ENCODE assay signal across 12 mouse cellular contexts in genomic region chr7:118991341-118991884, GRCm38 (mm10). TPM values are rescaled to one million over a fixed set of nuclear protein-coding genes. Genes with fewer than 3 reads are reported as not detected.
DNase-seq lines count a peak whose midpoint lies in the region; ATAC-seq lines count a peak whose summit lies in the region.
"Had no signal": no experiment of that assay in that cellular context is flagged by ENCODE, and none has a peak within 500 bp of the region (broad histone marks: within the 10 kb centered on the region; RNA-seq: fewer than 3 reads in every experiment).

No protein-coding gene starts in this region.

- H3K27ac ChIP-seq in midbrain, embryonic 10.5 days (replicated peaks), result peak overlapping the region; percentile 92
- H3K27ac ChIP-seq in midbrain, embryonic 15.5 days, result no peak overlapping the region
- peak overlapping the region; percentile 90 for H3K27ac ChIP-seq in forebrain, embryonic 12.5 days
- H3K27ac ChIP-seq in hindbrain, embryonic 13.5 days, result peak overlapping the region; percentile 82
- H3K27ac ChIP-seq in neural tube, embryonic 15.5 days (replicated peaks), result peak overlapping the region; percentile 39; the same call in 1 of the 2 replicates
- H3K27ac ChIP-seq: embryonic facial prominence, embryonic 12.5 days had no signal

- ATAC-seq in midbrain, embryonic 15.5 days (replicated peaks), result no peak
- no peak for ATAC-seq in forebrain, embryonic 12.5 days (ENCODE audit: low FRiP score)
- ATAC-seq in hindbrain, embryonic 13.5 days (ENCODE audit: low FRiP score), result no peak
- no peak for ATAC-seq in neural tube, embryonic 15.5 days (ENCODE audit: low FRiP score)

- peaks cover 22% of the 10 kb centered on the region for H3K36me3 ChIP-seq in midbrain, embryonic 10.5 days
- H3K36me3 ChIP-seq in midbrain, embryonic 15.5 days (replicated peaks), result no peaks in the 10 kb centered on the region
- peaks cover 4% of the 10 kb centered on the region; the same call in 1 of the 2 replicates for H3K36me3 ChIP-seq in forebrain, embryonic 12.5 days (replicated peaks)
- no peaks in the 10 kb centered on the region for H3K36me3 ChIP-seq in hindbrain, embryonic 13.5 days
- H3K36me3 ChIP-seq in neural tube, embryonic 15.5 days, result no peaks in the 10 kb centered on the region
- H3K36me3 ChIP-seq: embryonic facial prominence, embryonic 12.5 days; heart, embryonic 12.5 days had no signal

- 47% methylated on average over 4 of the region's 4 CpGs for WGBS in midbrain, embryonic 10.5 days
- 26% methylated on average over 4 of the region's 4 CpGs for WGBS in midbrain, embryonic 15.5 days
- 55% methylated on average over 4 of the region's 4 CpGs for WGBS in forebrain, embryonic 12.5 days
- WGBS in hindbrain, embryonic 13.5 days, result 16% methylated on average over 4 of the region's 4 CpGs
- 15% methylated on average over 4 of the region's 4 CpGs for WGBS in neural tube, embryonic 15.5 days

- peaks cover 8% of the 10 kb centered on the region for H3K27me3 ChIP-seq in midbrain, embryonic 10.5 days (ENCODE audit: low read depth, poor library complexity, severe bottlenecking)
- H3K27me3 ChIP-seq in midbrain, embryonic 15.5 days (replicated peaks), result no peaks in the 10 kb centered on the region
- H3K27me3 ChIP-seq in forebrain, embryonic 12.5 days, result 0 out of 2 replicates have a peak, but pooled peaks cover 6% of the 10 kb centered on the region
- H3K27me3 ChIP-seq in hindbrain, embryonic 13.5 days, result no peaks in the 10 kb centered on the region
- no peaks in the 10 kb centered on the region; the same call in 1 of the 2 replicates for H3K27me3 ChIP-seq in neural tube, embryonic 15.5 days (replicated peaks)
- H3K27me3 ChIP-seq: embryonic facial prominence, embryonic 12.5 days had no signal

- peak overlapping the region; percentile 77 for H3K4me3 ChIP-seq in midbrain, embryonic 10.5 days
- no peak overlapping the region for H3K4me3 ChIP-seq in midbrain, embryonic 15.5 days
- H3K4me3 ChIP-seq in forebrain, embryonic 12.5 days (replicated peaks), result peak overlapping the region; percentile 53; the same call in 1 of the 2 replicates
- H3K4me3 ChIP-seq in hindbrain, embryonic 13.5 days, result peak overlapping the region; percentile 8; the same call in 1 of the 2 replicates
- no peak overlapping the region for H3K4me3 ChIP-seq in neural tube, embryonic 15.5 days (replicated peaks)
- H3K4me3 ChIP-seq: embryonic facial prominence, embryonic 12.5 days; heart, embryonic 12.5 days; megakaryocyte, embryonic 14.5 days had no signal

- no peaks in the 10 kb centered on the region for H3K9me3 ChIP-seq in midbrain, embryonic 10.5 days (replicated peaks)
- no peaks in the 10 kb centered on the region for H3K9me3 ChIP-seq in midbrain, embryonic 15.5 days
- no peaks in the 10 kb centered on the region for H3K9me3 ChIP-seq in forebrain, embryonic 12.5 days
- H3K9me3 ChIP-seq in hindbrain, embryonic 13.5 days, result no peaks in the 10 kb centered on the region
- no peaks in the 10 kb centered on the region for H3K9me3 ChIP-seq in neural tube, embryonic 15.5 days (replicated peaks)
- H3K9me3 ChIP-seq: embryonic facial prominence, embryonic 12.5 days; heart, embryonic 12.5 days; megakaryocyte, embryonic 14.5 days had no signal

- intact Hi-C loops in heart, postnatal 25 days (cut with DNase I), result loop anchor here (5.0 to 10.0 kb wide), 3 partner anchors 59 to 397 kb away; partner anchors contain the start of gene Tmc5

- no peak overlapping the region for H3K4me2 ChIP-seq in midbrain, embryonic 15.5 days
- peak overlapping the region; percentile 72 for H3K4me2 ChIP-seq in forebrain, embryonic 12.5 days
- peak overlapping the region; percentile 88 for H3K4me2 ChIP-seq in hindbrain, embryonic 13.5 days
- H3K4me2 ChIP-seq in neural tube, embryonic 15.5 days, result peak overlapping the region; percentile 69; the same call in 1 of the 2 replicates
- H3K4me2 ChIP-seq: heart, embryonic 12.5 days had no signal

- no peak for DNase-seq in midbrain, embryonic 10.5 days (ENCODE audit: low spot score)
- DNase-seq in kidney, adult 18-20 months, result no peak
- no peak for DNase-seq in heart, postnatal 25 days (ENCODE audit: low spot score)
- DNase-seq: gastrocnemius, postnatal 10 days; kidney, adult 9 months had no signal

- peaks cover 86% of the 10 kb centered on the region for H3K4me1 ChIP-seq in midbrain, embryonic 10.5 days
- H3K4me1 ChIP-seq in midbrain, embryonic 15.5 days, result peaks cover 55% of the 10 kb centered on the region
- H3K4me1 ChIP-seq in forebrain, embryonic 12.5 days, result peaks cover 63% of the 10 kb centered on the region
- H3K4me1 ChIP-seq in hindbrain, embryonic 13.5 days (replicated peaks), result peaks cover 81% of the 10 kb centered on the region
- H3K4me1 ChIP-seq in neural tube, embryonic 15.5 days, result peaks cover 67% of the 10 kb centered on the region

- no peak overlapping the region for H3K9ac ChIP-seq in midbrain, embryonic 15.5 days
- 0 out of 2 replicates have a peak overlapping the region, but pooled peaks have one; percentile 44 for H3K9ac ChIP-seq in forebrain, embryonic 12.5 days
- no peak overlapping the region for H3K9ac ChIP-seq in hindbrain, embryonic 13.5 days
- H3K9ac ChIP-seq in neural tube, embryonic 15.5 days (replicated peaks), result no peak overlapping the region
- H3K9ac ChIP-seq: embryonic facial prominence, embryonic 12.5 days; heart, embryonic 12.5 days had no signal

RNA-seq across cellular contexts. Expression of gene Gprc5b, which starts 3.6 kb away (rescaled TPM):
- 10.1 and 13.6 TPM in 2 replicates for polyA plus RNA-seq in midbrain, embryonic 10.5 days (2016; fragmentation: Nextera tagmentation; extraction: Ambion mirVana)
- polyA plus RNA-seq in midbrain, embryonic 15.5 days (2015; fragmentation: Nextera tagmentation; extraction: Ambion mirVana), result 6.1 TPM in 2 replicates
- polyA plus RNA-seq in forebrain, embryonic 12.5 days (2016; fragmentation: Nextera tagmentation; extraction: Ambion mirVana), result 11.8 and 15.1 TPM in 2 replicates
- 7.9 and 8.1 TPM in 2 replicates for polyA plus RNA-seq in hindbrain, embryonic 13.5 days (2015; fragmentation: Nextera tagmentation; extraction: Ambion mirVana)
- polyA plus RNA-seq in neural tube, embryonic 15.5 days (2015; fragmentation: Nextera tagmentation; extraction: Ambion mirVana), result 5.2 and 6.6 TPM in 2 replicates
- 10 to 100 TPM; 13.9 to 15.7 TPM for total RNA-seq in heart, postnatal 25 days (2021)

Comparison
In these comparisons a context has a peak if more than half of its experiments do, and no peak if none do; other contexts are left out.
1. H3K4me3 ChIP-seq: peak in midbrain, embryonic 10.5 days (single experiment), forebrain, embryonic 12.5 days (single experiment) and hindbrain, embryonic 13.5 days (single experiment); none in midbrain, embryonic 15.5 days (single experiment) and neural tube, embryonic 15.5 days (single experiment).